Mouse (Mus musculus): ENCODE data around the gene Tspan8.

The Tspan8 gene

DNA sequence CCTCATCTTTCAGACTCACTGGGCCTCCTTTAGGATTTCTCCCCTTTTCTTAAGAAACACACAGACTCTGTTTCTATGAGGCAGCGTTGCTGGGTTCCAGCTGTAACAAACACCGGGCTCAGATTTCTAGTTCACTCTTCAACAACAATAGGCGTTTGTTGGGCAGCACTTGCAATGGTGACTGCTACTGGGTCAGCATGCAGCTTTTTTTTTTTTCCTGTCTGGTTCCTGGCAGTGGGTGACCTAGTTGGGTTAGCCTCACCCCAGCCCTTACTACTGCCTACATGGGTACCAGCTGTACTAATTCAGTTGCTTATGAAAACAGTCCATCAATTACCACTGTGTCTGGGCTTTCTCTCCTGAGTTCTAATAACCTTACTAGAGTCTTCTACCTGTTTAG is 14.1 kb downstream of the Tspan8 start:
- DNase-seq (ENCODE audit: low read depth, low spot score), result no peak

DNA sequence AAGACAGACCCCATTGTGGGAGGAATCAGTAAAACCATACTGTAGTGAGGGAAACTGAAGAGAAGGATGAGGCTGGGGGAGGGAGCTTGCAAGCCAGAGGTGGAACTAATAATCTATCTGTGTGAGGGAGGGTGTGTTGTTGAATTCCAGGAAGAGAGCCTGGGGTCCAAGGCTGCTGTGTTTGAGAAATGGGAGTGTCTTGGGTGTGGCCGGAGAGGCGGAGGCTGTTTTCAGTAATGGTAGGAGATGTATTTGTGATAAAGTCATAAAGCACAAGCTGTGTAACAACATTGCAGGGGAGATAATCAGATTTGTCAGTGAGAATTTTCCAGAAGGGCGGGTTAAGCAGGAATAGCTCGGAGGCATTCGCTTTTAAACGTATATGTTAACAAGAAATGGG is 17.4 kb downstream of the Tspan8 start:
- DNase-seq (ENCODE audit: low read depth, low spot score), result no peak

DNA sequence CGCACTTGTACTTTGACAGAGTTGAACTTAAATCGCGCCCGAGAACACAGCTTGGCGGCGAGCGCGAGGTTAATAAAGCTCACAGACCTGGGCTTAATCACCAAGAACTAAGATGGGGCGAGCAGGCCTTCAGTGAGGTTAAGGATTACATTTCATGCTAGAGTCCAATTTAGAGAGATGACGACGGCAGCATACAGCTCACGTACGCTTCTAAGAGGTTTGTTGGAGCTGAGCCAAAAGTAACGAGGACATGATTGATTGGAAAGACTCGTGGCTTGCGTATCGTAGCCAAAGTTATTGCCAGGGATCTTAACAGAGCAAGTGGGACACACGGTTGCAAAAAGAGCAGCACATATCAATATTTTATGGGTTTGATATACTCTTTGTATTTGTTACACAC is 30.3 kb downstream of the Tspan8 start:
- DNase-seq (ENCODE audit: low read depth, low spot score), result no peak

DNA sequence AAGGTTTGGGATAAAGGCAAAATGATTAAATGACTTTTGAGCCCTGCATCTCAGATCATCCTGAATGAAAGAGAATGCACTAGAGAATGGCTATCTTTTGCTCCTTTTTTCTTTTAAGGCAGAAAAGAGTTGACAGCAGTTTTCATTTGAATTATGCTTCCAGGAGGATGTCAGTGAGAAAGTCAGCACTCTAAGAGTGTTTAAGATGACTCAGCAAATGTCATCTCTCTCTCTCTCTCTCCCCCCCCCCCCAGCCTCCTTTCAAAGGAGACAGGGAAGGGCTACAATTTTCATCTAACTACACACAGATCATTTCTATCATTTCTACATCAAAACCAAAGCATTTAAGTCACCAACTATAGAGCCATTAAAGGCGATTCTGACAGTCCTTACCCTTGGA is 31.9 kb downstream of the Tspan8 start:
- no peak for DNase-seq (ENCODE audit: low read depth, low spot score)

DNA sequence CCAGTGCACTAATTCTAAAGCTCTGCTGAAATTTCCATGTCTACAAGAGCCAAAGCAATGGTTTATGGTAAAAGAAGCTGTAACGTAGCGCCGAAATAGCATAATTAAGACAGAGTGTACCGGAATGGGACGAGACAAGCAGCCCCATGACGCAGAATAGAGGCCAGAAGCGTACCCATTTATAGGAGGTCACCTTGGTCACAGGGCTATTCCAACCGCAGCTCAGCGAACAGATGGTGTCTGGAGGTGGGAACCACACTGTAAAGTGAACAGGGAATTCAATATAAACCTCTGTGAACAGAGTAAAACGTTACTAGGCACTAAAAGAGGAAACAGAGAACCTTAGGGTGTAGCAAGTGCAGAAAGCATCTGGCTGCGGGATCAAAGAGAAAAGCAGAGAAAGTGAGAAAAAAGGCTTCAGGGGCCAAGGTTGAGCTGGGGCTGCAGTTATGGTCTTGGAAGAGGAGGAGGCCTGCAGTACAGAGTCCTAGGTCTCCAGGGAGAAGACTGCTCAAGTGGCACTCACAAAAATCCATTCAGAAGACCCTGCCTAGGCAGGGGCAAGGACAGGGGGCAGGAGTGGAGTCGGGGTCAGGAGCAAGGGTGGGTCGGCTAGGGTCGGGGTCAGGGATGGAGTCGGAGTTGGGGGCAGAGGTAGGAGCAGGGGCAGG is 43.7 kb downstream of the Tspan8 start:
- no peak for DNase-seq (ENCODE audit: low read depth, low spot score)

DNA sequence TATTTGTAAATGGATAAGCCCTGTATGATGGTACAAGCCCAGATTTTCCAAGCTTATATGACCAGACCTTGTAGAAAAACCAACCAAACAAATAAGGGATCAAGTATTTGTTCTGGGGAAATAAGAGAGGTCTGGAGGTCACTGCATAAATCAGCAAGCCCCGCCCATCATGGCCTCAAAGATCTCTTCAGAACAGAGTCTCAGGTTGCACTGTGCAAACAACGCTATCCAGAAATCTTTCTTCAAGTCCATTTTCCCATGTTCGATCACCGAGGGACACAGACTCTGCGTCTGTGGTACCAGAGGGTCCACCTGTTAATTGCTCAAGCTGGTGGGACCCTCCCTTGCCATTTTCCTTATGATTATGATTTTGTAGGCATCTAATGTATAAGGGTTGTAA is 45.3 kb downstream of the Tspan8 start:
- DNase-seq (ENCODE audit: low read depth, low spot score), result no peak

DNA sequence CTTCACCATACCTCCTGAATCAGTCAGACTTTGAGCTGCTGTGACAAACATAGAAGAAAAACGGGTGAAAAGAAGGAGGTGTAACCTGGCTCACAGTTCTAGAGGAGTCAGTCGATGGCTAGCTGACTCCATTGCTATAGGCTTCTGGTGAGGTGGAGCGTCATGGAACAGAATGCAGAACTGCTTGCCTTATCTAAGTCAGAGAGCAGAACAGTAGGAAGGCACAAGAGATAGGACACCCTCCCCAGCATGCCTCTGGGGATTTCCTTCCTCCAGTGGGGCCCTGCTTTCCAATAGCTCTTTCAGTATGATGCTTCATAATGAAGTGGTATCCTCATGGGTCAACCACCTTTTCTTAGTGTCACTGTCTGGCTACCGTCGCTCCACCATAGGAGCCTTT is 66.1 kb downstream of the Tspan8 start:
- no peak for DNase-seq (ENCODE audit: low read depth, low spot score)

DNA sequence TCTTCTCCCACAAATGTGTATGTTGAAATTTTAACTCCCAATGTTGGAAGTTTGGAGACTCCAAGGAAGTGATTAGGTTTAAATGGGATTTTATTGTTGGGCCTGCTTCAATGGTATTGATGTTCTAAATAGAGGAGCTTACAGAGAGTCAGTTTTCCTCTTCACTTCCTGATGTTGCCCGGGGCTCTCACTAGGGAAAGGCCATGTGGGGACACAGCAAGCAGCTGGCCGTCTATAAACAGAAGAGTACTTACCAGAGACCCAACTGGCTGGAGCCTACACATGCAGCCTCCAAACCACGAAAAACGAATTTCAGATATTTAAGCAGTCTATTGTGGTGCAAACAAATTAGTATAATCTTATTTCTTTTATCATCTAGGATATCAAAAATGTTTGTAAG is 75.3 kb downstream of the Tspan8 start:
- no peak for DNase-seq (ENCODE audit: low read depth, low spot score)

DNA sequence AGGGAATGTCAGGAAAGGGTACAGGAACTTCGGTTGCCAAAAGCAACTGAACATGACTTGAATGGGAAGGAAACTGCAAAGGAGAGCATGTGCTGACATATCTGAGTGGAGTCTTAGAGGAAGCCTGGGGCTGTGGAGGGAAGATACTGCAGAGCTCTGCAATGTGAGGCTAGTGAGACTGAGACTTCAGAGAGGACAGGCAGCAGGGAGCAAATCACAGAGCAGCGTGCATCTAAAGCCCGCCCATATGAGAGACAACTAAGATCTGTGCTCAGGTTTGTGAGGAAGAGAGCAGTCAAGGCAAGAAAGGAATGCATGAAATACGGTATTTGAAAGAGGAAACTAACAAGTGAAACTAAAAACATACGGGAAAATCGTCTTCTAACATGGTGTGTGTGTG is 76.3 kb downstream of the Tspan8 start:
- DNase-seq (ENCODE audit: low read depth, low spot score), result no peak

DNA sequence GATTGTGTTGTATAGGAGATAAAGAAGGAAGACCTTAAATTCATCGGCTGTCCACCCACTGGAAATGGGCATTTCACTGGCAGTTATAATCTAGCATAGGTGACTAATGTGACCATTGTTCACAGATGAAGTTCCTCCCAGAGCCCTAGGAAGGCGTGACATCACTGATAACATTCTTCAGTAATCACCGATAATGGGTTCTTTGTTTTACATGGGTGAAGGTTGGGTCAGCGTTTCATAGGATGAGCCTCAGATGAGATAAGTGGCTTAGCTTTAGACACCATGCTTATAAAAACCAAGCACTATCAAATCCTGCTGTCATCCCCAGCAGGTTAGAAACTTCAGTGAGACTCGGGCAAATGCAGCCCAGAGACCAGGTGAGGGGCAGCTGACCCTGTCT is 77.4 kb downstream of the Tspan8 start:
- no peak for DNase-seq (ENCODE audit: low read depth, low spot score)

DNA sequence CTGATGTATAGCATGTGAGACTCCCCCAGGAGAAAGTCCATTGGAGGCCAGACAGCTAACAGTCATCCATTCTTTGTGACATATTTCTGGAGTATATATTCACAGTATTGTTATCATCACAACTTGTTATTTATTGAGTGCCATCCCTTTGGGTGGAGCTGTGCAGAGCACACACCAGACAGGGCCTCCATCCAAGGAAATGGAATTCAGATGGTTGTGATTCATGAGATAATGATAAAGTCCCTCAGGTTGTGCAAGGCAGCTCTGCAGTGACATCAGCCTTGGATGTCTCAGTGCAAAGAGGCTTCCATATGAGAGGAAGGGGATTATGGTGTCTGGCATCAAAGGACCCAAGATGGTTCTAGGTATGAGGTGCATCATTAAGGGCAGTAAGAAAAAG is 80.1 kb downstream of the Tspan8 start:
- DNase-seq (ENCODE audit: low read depth, low spot score), result no peak

DNA sequence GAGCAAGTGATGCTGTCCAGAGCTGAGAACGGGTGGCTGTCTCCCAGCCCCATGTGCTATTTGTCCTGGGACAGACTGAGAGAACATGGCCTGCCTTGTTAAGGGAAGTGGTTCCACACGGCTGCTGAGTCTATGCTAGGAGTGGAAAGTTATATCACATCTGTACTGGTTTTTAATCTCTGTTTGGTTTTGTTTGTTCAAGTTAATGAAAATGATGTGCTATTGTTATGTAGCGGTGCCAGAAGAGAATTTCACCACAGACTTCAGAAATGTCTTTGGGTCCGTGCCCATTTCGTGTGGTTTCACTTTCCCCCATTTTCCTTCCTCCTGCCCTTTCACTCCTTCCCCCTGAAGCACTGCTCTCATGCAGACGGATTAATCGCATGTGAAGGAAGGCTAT is 80.6 kb downstream of the Tspan8 start:
- DNase-seq (ENCODE audit: low read depth, low spot score), result no peak

All from CD4-positive, CD25-positive, alpha-beta regulatory T cell, adult 2 months (primary cell).